Mouse (Mus musculus) heart, postnatal 0 days (tissue): Measurements from ENCODE around the gene Srarp. TPM values are rescaled to one million over a fixed set of nuclear protein-coding genes. Genes with fewer than 3 reads are reported as not detected.

Experiments used
- ATAC-seq: fragments of 200-750 bp; cut with Nextera tagmentation; 2 replicates; pipeline ENCODE4 v1.8.0; 2017; ENCODE audit warnings: low read depth, moderate number of reproducible peaks, moderate library complexity; ENCODE audit not compliant: insufficient read depth
- DNase-seq: peaks from one replicate; pipeline ENCODE4 v3.0.0-alpha.2; 2016; ENCODE audit warnings: low spot score
- H3K27ac ChIP-seq: fragments of 300-500 bp; sonication (generic); 2 replicates; pipeline ENCODE4 v1.5.1; 2014; ENCODE audit warnings: low read depth, mild to moderate bottlenecking
- H3K27me3 ChIP-seq: fragments of 300-500 bp; sonication (generic); 2 replicates; pipeline ENCODE4 v1.6.1; 2014; ENCODE audit warnings: low read length, mixed read lengths; ENCODE audit not compliant: control insufficient read depth, insufficient read depth
- H3K36me3 ChIP-seq: fragments of 300-500 bp; sonication (generic); replicated peaks from 2 replicates; pipeline ENCODE4 v1.6.1; 2014; ENCODE audit warnings: low read length, mixed read lengths; ENCODE audit not compliant: control insufficient read depth, insufficient read depth
- H3K4me1 ChIP-seq: fragments of 300-500 bp; sonication (generic); 2 replicates; pipeline ENCODE4 v1.6.1; 2014; ENCODE audit warnings: antibody characterized with exemption; ENCODE audit not compliant: control insufficient read depth, insufficient read depth
- H3K4me2 ChIP-seq: fragments of 300-500 bp; sonication (generic); 2 replicates; pipeline ENCODE4 v1.6.1; 2014; ENCODE audit warnings: low read depth, mild to moderate bottlenecking, low read length, moderate library complexity
- H3K4me3 ChIP-seq: fragments of 300-500 bp; sonication (generic); 2 replicates; pipeline ENCODE4 v1.5.1; 2014; ENCODE audit warnings: low read depth, low read length
- H3K9ac ChIP-seq: fragments of 300-500 bp; sonication (generic); replicated peaks from 2 replicates; pipeline ENCODE4 v1.6.1; 2014; ENCODE audit warnings: low read depth, low read length, mixed read lengths
- H3K9me3 ChIP-seq: fragments of 300-500 bp; sonication (generic); replicated peaks from 2 replicates; pipeline ENCODE4 v1.6.1; 2016; ENCODE audit warnings: low read length; ENCODE audit not compliant: control insufficient read depth
- CTCF ChIP-seq: IDR thresholded peaks from 2 replicates; pipeline ENCODE4 v1.5.1; 2016; ENCODE audit warnings: antibody characterized with exemption, control low read depth, low read depth
- EP300 ChIP-seq: IDR thresholded peaks from 2 replicates; pipeline ENCODE4 v1.6.1; 2016; ENCODE audit warnings: antibody characterized with exemption, low read depth
- WGBS: fragments of 180-500 bp; shearing (Covaris S2); extraction: QIAGEN DNeasy Blood & Tissue Kit; methylation state at CpG from one replicate; pipeline ENCODE4 v1.1.7; 2014; 5-methylcytosine and 5-hydroxymethylcytosine counted together
- polyA plus RNA-seq: library from polyadenylated mRNA; unstranded; fragments of >200 nt; fragmentation: Nextera tagmentation; extraction: Ambion mirVana; gene quantifications from 2 replicates; pipeline ENCODE4 v1.2.1, GENCODE M21; 2015
- total RNA-seq: library from RNA; depleted of rRNA; stranded (reverse); fragments of >200 nt; gene quantifications from 2 replicates; pipeline ENCODE4 v1.2.3, GENCODE M21; 2014; ENCODE audit warnings: low replicate concordance

Gene Srarp
- total and polyA plus RNA-seq, 2 experiments from 2014 or later = not detected

DNA sequence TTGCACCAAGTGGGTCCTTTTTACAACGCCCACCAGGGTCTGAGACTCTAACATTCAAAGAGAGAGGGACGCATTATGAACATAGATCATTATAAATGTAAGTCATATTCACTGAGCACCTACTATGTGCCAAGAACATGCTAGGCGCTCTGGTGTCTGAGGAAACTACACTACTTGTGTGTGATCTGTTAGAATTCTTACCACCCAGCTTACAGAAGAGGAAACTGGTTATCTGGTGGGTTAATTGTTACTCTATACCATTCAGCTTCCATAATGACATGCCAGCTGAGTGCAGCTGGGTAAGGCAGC is 30.6 kb downstream of the Srarp start:
- ATAC-seq (no peak), DNase-seq (no peak)
- H3K27me3 ChIP-seq = no peaks in the 10 kb centered on the region
- WGBS = 80% methylated on average over 3 of the region's 3 CpGs
- no peak overlapping the region for H3K27ac ChIP-seq
- no peak overlapping the region for H3K4me3 ChIP-seq
- TF ChIP-seq EP300 = no peak
- TF ChIP-seq CTCF = no peak
- no peaks in the 10 kb centered on the region for H3K36me3 ChIP-seq
- no peak overlapping the region for H3K4me2 ChIP-seq
- H3K9ac ChIP-seq = no peak overlapping the region
- H3K4me1 ChIP-seq = peaks cover 17% of the 10 kb centered on the region
- H3K9me3 ChIP-seq = no peaks in the 10 kb centered on the region

DNA sequence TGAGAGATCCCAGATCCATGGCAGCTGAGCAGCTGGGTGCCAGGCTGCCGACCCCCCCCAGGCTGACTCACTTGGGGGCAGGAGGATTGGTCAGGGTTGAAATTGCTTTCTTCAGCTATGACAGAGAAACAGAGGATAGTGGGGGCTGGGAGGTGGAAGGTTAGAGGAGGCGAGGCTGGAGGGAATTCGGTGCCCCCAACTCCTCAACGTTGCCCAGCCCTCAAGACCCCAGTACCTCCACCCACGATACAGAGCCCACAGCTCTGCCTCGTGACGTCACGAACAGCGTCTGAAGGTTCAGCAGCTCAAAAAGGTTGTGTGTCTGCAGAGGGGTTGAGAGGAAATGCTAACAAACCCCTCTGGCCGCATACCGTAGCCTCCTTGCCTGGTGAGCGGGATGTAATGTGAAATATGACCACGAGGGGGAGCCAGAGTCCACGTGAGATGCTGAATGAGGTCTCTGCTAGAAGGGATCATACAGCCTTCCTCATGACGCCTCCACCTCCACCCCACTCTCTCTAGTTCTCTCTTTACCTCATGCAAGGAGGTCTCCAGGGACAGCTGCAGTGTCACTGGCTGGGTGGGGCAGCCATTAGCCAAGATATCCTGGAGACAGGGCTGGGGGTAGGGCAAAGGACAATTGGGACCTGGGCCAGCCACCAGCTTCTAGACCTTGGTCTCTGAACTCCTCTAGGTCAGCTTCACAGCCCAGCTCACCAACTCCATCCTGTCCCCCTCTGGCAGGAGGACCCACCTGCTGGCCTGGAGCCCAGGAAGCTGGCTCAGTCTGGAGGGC is 31.2 kb downstream of the Srarp start:
- peak; percentile 86 for DNase-seq
- Histone ChIP-seq H3K27me3 (no peaks in the 10 kb centered on the region), H3K9ac (peak overlapping the region; percentile 3; the same call in 1 of the 2 replicates), H3K27ac (no peak overlapping the region), H3K36me3 (no peaks in the 10 kb centered on the region), H3K4me3 (no peak overlapping the region), H3K9me3 (no peaks in the 10 kb centered on the region), H3K4me2 (peak overlapping the region; percentile 35), H3K4me1 (peaks cover 17% of the 10 kb centered on the region)
- 11% methylated on average over 15 of the region's 15 CpGs for WGBS
- ATAC-seq = peak; percentile 67
- TF ChIP-seq CTCF (peak; percentile 97), EP300 (no peak)

GRCm38 (mm10) chr4:141400171-141400570 is 35.7 kb downstream of the Srarp start:
- no peak for TF ChIP-seq CTCF
- no peak for TF ChIP-seq EP300
- WGBS = 81% methylated on average over 15 of the region's 15 CpGs
- H3K4me1 ChIP-seq = no peaks in the 10 kb centered on the region

DNA sequence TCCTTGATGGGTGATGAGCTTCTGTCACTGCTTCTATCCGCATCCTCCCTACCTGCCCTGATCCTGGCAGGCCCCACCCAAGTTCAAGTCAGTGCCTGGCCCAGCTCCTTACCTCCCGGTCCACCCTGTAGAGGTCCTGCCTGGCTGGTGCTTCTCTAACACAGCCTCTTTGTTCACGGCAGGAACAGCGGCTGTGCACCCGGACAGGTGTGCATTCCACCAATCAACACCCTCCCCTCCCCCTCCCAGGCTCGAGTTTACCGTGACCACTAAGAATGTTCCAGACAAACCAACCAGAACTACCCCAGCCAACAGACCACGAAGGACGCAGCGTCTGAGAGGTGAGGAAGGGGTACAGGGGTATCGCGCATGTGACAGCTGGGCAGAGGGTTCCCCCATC is 37.4 kb downstream of the Srarp start, which contains the start of gene Clcnka:
Gene Clcnka (minus strand): TSS at position 180 of the 400 bp plus-strand sequence.
- Histone ChIP-seq H3K4me2 (no peak within 1 kb of the TSS), H3K9ac (no peak within 1 kb of the TSS), H3K4me1 (no peaks in the 10 kb centered on the region; the same call in 1 of the 2 replicates), H3K27ac (no peak within 1 kb of the TSS), H3K36me3 (no peaks in the 10 kb centered on the region), H3K27me3 (no peaks in the 10 kb centered on the region; the same call in 1 of the 2 replicates), H3K9me3 (no peaks in the 10 kb centered on the region), H3K4me3 (no peak within 1 kb of the TSS)
- 47% methylated on average over 12 of the region's 12 CpGs for WGBS
- TF ChIP-seq CTCF = no peak
- no peak for TF ChIP-seq EP300
- ATAC-seq (no peak), DNase-seq (no peak)

More at GRCm38 (mm10) chr4:141400171-141400570, 35.7 kb downstream of the Srarp start:
- DNase-seq = no peak
- H3K4me3 ChIP-seq = no peak overlapping the region
- H3K4me2 ChIP-seq = no peak overlapping the region
- H3K27ac ChIP-seq = no peak overlapping the region
- H3K9me3 ChIP-seq = no peaks in the 10 kb centered on the region
- no peak overlapping the region for H3K9ac ChIP-seq
- no peaks in the 10 kb centered on the region; the same call in 1 of the 2 replicates for H3K27me3 ChIP-seq
- no peak for ATAC-seq
- H3K36me3 ChIP-seq = no peaks in the 10 kb centered on the region

DNA sequence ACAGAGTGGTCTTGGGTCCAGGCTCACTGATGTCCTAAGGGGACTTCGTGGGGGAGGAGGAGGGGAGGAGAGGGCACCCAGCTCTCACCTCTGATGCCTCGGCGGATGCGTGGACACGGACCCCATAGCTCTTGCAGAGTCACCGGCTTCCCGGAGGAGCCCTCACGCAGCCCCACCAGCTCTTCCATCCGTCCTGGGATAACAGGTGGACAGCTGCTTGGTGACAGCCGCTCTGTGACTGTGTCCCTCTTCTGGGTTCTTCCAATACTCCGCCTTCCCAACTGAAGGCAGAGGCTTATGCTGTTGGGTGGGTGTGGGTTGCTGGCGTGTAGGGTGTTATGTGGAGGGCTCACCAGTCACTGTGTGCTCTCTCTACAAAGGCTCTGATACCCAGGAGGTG is 38.0 kb downstream of the Srarp start:
- H3K9me3 ChIP-seq = no peaks in the 10 kb centered on the region
- whole genome bisulfite sequencing = 75% methylated on average over 12 of the region's 12 CpGs
- DNase-seq (no peak), ATAC-seq (no peak)
- H3K27ac ChIP-seq = no peak overlapping the region
- TF ChIP-seq CTCF (no peak), EP300 (no peak)
- H3K27me3 ChIP-seq = no peaks in the 10 kb centered on the region; the same call in 1 of the 2 replicates
- no peak overlapping the region for H3K4me2 ChIP-seq
- H3K36me3 ChIP-seq = no peaks in the 10 kb centered on the region
- H3K9ac ChIP-seq = no peak overlapping the region
- H3K4me3 ChIP-seq = no peak overlapping the region
- H3K4me1 ChIP-seq = no peaks in the 10 kb centered on the region; the same call in 1 of the 2 replicates

DNA sequence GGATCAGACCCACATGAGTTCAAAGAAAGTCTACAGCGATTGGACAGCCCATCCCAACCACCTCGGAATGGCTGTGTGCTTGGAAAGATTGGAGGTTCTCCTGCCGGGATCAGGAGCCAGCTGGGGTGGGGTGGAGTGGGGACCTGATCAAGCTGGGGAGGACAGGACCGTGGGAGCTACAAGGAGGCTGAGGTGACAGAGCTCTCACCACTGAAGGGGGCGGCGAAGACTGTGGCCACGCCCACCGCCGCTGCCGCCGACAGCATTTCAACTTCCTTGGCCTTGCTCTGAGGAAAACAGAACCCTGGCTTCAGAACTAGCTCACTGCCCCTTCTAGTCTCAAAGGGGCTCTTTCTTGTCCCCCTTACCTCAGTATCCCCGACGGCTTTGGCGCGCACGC is 41.2 kb downstream of the Srarp start:
- peaks cover 4% of the 10 kb centered on the region; the same call in 1 of the 2 replicates for H3K27me3 ChIP-seq
- no peak for DNase-seq
- H3K4me3 ChIP-seq = no peak overlapping the region

More for the DNA sequence above, 41.2 kb downstream of the Srarp start:
- H3K36me3 ChIP-seq = no peaks in the 10 kb centered on the region
- H3K27ac ChIP-seq = no peak overlapping the region
- 20% methylated on average over 16 of the region's 16 CpGs for WGBS
- no peak overlapping the region for H3K9ac ChIP-seq
- no peak for ATAC-seq
- H3K4me1 ChIP-seq = no peaks in the 10 kb centered on the region; the same call in 1 of the 2 replicates
- no peak for TF ChIP-seq CTCF
- no peak for TF ChIP-seq EP300
- peak overlapping the region; percentile 24; the same call in 1 of the 2 replicates for H3K4me2 ChIP-seq
- no peaks in the 10 kb centered on the region for H3K9me3 ChIP-seq
